Mouse (Mus musculus) lung, postnatal 36 days (tissue): ENCODE measurements around the gene Uxs1.

Source experiments
- DNase-seq: peaks from one replicate; pipeline ENCODE4 v3.0.0; 2022; ENCODE audit warnings: mixed read lengths

Gene Uxs1

GRCm38 (mm10) chr1:43789765-43790164 is 37.8 kb downstream of the Uxs1 start:
- DNase-seq: no peak

DNA sequence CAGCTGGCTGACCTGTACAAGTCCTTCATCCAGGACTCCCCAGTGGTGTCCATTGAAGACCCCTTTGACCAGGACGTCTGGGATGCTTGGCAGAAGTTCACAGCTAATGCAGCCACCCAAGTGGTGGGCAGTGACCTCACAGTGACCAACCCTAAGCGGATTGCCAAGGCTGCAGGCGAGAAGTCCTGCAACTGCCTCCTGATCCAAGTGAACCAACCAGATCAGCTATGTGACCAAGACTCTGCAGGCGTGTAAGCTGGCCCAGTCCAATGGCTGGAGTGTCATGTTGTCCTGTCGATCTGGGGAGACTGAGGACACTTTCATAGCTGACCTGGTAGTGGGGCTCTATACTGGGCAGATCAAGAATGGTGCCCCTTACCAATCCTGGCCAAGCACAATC is 40.9 kb downstream of the Uxs1 start:
- DNase-seq: no peak

DNA sequence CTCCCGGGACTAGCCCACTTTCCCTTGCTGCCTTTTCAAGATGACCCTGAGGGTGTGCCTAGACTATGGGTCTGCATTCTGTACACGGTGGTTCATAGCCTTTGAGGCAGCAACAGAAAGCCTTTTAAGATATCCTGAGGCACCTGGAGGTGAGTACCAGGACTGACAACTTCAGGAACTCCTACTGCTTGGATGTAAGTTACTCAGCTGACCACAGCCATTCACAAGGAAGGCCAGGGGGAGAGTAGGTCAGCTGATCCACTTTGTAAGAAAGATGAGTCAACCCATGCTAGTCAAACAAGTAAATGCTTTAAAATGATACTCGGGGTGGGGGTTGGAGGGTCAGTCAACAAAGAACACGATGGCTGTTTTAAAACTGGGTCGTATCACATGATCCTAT is 42.3 kb downstream of the Uxs1 start:
- DNase-seq: no peak

GRCm38 (mm10) chr1:43783186-43783585 is 44.4 kb downstream of the Uxs1 start:
- DNase-seq: no peak

DNA sequence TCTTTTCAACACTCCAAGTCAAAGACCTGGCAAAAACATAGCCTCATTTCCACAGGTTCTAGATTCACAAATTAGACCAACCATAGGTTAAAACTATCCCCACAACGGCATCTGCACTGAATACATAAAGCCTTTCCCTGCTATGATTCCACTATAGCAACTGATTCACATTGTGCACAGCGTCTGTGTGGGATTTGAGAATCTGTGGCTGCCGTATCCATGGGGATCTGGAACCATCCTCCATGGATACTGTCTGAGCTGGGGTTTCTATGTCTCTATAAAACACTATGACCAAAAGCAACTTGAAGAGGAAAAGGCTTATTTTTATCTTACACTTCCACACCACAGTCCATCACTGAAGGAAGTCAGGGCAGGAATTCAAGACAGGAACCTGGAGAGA is 44.9 kb downstream of the Uxs1 start:
- no peak for DNase-seq

DNA sequence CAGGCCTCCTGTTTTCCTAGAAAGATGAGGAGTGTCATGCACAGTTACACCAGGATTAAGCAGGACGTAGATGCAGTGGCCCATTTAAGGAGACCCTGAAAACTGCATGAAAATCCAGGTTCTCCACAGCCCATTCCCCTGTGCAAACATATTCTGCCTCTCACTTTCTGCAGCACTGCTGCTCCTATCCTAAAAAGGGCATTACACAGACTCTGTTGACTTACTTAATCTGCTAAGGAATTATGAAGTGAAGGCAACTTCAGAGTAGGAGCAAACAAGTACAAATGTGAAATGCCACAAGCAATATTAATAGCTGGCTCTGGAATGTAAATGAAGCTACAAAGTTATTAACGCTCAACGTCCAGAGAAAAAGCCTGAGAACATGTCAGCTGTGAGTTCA is 45.9 kb downstream of the Uxs1 start:
- DNase-seq: no peak

DNA sequence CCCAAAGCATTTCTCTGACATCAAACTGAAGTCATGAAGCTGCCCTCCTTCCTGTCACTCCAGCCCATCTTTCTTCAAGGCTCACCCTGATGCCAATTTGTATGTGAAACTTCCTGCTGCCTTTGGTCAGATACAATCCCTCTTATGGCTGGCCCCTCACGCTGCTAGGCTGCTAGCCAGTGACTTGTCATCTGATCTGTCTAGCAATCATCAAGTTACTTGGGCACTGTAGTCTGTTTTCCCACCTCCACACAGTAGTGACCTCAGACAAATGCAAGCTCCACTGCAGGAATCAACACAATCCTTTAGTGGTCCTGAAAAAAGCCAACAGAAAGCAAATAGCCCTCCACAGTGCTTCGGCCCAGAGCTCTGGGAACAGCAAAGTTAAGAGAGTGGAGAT is 46.4 kb downstream of the Uxs1 start:
- DNase-seq: no peak

GRCm38 (mm10) chr1:43776106-43776505 is 51.5 kb downstream of the Uxs1 start:
- peak; percentile 47 for DNase-seq

GRCm38 (mm10) chr1:43774126-43774525 is 53.5 kb downstream of the Uxs1 start:
- DNase-seq: no peak

DNA sequence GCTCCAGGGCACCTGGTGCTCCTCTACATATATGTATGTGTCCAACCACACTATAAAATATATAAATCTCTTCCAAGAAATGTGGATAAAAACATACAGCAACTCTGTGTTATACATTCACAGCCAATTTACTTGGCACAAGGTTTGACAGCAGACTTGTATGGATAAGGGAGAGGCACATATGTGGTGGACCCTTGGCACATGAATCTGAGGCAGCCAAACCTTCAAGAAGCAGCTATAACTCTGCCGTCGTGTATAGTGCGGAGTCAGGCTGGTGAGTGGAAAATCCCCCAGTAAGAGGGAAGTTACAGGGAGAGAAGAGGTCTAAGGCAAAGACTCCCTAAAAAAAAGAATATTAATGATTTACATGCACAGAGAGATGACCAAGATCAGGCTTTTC is 54.9 kb downstream of the Uxs1 start:
- DNase-seq: no peak

DNA sequence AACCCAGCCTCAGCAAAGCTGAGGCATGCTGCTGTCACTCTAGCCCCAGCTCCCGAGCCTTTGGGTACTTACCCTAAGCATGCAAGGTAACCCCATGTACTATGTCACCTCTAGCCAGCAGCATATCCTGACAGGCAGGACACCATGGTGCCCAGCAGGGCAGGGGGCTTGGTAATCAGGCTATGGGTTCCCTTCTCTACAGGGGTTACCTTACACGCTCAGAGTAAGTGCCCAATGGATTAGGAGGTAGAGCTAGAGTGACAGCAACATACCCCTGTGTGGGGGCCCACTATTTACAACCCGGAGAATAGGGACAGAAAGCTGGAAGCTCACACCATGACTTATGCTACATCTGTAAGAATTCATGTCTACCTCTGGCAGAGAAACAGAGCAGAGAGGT is 57.6 kb downstream of the Uxs1 start:
- DNase-seq: no peak

GRCm38 (mm10) chr1:43769348-43769747 is 58.3 kb downstream of the Uxs1 start:
- DNase-seq: no peak

DNA sequence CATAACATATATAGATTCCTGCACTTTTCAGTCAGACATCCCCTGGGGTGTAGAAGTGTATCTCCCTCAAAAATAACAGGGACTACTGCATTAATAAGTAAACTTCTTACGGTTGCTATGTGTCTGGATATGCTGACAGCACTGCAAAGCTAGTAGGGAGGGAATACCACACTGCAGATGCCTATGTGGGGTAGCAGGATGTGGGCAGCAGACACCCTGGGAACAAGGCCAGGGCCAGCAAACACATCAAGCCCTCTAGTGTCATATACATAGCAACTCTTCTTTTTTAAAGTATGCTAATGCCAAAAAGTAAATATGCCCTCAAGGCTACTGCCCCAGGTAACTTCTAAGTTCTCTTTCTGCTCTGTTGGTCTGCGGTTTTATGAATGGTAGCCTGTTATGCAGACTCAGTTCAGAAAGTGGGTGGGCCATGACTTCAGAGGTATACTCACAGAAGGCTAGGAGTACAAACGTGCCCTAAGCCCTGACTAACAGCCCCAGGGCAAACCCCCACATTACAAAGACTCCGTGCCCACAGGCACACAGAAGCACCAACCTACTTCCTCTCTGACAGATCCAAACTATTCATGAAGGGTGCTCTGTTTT is 59.1 kb downstream of the Uxs1 start:
- no peak for DNase-seq

DNA sequence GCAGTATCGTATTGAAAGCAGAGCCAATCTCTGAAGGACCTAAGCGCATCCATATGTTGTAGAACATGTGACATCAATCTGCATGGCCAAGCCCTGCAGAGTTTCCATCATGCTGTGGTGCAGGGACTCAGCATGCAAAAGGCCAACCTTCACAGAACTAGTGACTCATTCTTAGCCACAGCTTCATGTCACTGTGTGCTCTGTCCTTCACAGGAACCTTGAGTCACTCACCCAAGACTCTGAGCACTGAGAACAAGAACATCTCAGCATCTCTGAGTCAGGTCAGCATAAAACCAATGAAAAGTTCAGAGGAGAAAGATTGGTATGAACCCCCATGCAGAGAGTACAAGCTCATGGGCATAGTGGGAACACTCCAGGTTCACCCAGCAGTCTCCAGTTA is 61.3 kb downstream of the Uxs1 start:
- DNase-seq: no peak

DNA sequence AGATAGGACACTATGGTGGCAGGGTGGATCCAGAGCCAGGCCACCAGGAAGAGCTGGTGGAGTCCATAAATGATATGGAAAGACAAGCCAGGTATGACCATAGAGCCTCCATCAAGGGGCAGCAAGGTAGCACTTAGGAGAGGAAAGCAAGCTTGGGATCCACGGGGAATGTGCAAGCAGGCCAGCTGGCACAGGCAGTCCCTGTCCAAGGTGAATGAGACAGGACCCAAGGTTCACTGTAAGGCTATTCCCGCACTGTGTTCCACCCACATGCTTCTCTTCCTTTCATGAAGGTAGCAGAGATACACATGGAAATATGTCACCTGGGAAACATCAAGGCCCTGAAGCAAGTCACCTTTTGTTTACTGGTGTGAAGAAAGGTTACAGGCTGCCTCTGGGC is 63.1 kb downstream of the Uxs1 start:
- DNase-seq: no peak

DNA sequence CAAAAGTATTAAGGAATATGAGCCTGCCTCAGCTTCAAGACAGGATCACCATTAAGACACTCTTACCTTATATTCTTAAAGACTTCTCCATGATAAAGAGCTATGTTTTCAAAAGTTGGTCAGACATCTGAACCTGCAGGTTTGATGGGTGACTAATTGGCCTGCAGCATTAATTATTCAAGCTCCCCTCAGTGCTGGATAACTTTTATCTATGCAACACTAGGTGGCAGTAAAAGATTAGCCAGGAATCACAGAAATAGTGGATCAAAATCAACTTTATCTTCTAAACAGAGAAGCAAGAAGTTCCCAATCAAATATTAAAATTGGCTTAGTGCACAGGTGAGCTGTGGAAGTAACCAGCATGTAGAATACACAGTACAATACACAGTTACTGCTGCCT is 67.5 kb downstream of the Uxs1 start:
- DNase-seq: no peak

- no peak for DNase-seq
These were observed 72.9 kb downstream of the Uxs1 start for GRCm38 (mm10) chr1:43754448-43755312.

- DNase-seq: no peak
These were observed 89.1 kb downstream of the Uxs1 start for GRCm38 (mm10) chr1:43738519-43738894.

DNA sequence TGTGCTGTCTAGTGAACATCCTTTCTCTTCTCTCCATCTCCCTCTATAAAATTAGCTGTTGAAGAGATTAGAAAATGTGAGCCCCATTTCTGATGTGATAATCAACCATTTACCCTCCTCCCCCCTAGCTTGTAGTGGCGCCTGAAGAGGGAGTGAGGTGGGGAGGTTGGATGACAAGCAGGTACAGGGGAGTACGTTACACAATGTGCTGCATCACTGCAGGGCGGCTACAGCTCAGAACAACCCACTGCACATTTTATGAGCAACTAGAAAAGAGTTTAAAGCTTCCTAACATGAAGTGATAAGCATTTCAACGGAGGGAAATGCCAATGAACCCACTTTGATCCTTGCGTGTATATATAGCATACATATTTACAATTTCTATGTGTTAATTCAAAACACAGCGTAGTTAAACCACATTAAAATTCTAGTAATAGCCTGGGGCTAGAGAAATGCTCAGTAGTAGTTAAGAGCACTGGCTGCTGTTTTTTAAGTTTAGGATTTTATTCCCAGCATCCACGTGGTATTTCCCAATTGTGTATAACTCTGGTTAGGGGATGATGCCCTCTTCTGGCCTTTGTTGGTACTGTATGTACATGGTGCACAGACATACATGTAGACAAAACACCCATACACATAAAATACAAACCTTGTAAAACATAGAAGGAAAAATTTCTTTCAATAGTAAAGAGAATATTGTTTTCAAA is 89.6 kb downstream of the Uxs1 start:
- peak; percentile 69 for DNase-seq

GRCm38 (mm10) chr1:43732657-43733056 is 94.9 kb downstream of the Uxs1 start:
- no peak for DNase-seq

DNA sequence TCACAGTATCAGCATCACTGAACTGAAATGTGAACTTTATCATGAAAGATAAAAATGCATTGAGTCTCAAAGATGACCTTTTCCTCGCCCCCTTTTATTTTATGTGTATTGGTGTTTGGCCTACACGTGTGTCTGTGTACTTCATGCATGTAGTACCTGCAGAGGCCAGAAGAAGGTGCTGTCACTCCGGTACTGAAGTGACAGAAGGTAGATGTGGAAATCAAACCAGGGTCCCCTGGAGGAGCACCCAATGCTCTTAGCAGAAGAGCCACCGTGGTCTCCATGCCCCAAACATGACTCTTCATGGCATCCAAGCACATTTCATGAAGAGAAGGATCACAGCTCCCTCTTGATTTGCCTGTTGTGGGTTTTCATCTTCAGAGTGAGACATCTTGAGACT is 95.5 kb downstream of the Uxs1 start:
- no peak for DNase-seq

DNA sequence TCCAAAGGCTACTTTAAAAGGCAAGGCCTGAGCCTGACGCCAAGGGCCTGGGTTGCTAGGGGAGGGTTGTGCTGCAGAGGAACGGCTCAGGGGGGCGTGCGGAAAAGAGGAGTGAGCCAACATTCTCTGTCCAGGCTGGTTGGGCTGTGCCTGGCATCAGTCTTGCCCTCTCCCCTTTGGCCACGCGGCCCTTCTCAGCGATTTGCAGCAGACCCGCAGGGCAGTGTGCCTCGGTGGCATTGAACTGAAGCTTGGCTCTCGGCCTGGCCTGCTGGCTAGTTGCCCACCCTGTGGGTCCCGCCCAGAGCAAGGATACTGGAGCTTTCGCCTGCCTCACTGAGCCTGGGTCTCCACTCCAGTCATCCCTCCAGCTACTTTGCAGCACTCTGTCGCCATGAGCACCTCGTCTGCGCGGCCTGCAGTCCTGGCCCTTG is 97.1 kb downstream of the Uxs1 start, which contains the start of gene 1500015O10Rik:
Gene 1500015O10Rik, plus strand, starts transcription at position 112 of the 434 bp plus-strand sequence.
- DNase-seq: peak; percentile 39

GRCm38 (mm10) chr1:43722459-43722858 is 105.1 kb downstream of the Uxs1 start:
- no peak for DNase-seq

- DNase-seq: no peak
These were observed 108.8 kb downstream of the Uxs1 start for GRCm38 (mm10) chr1:43718793-43719192.
